Mouse (Mus musculus) stomach, embryonic 16.5 days (tissue): Measurements from ENCODE around the gene Mpp2. TPM values are rescaled to one million over a fixed set of nuclear protein-coding genes. Genes with fewer than 3 reads are reported as not detected.

ENCODE experiments used
- ATAC-seq: fragments of 200-750 bp; cut with Nextera tagmentation; 2 replicates; pipeline ENCODE4 v1.8.0; 2017; ENCODE audit warnings: moderate number of reproducible peaks, moderate TSS enrichment; ENCODE audit not compliant: insufficient read depth, low FRiP score
- H3K27ac ChIP-seq: fragments of 300-500 bp; sonication (generic); 2 replicates; pipeline ENCODE4 v1.5.1; 2014; ENCODE audit warnings: low read length
- H3K27me3 ChIP-seq: fragments of 300-500 bp; sonication (generic); 2 replicates; pipeline ENCODE4 v1.6.1; 2014; ENCODE audit warnings: low read length, control low read depth, mixed read lengths; ENCODE audit not compliant: control insufficient read depth, insufficient read depth
- H3K36me3 ChIP-seq: fragments of 300-500 bp; sonication (generic); 2 replicates; pipeline ENCODE4 v1.6.1; 2014; ENCODE audit warnings: low read length; ENCODE audit not compliant: control insufficient read depth, insufficient read depth
- H3K4me1 ChIP-seq: fragments of 300-500 bp; sonication (generic); 2 replicates; pipeline ENCODE4 v1.6.1; 2014; ENCODE audit warnings: low read length, control low read depth, mixed read lengths; ENCODE audit not compliant: control insufficient read depth, insufficient read depth
- H3K4me2 ChIP-seq: fragments of 300-500 bp; sonication (generic); 2 replicates; pipeline ENCODE4 v1.6.1; 2014; ENCODE audit warnings: low read depth, low read length, mixed read lengths
- H3K4me3 ChIP-seq: fragments of 300-500 bp; sonication (generic); replicated peaks from 2 replicates; pipeline ENCODE4 v1.5.1; 2014; ENCODE audit warnings: mild to moderate bottlenecking, low read length
- H3K9ac ChIP-seq: fragments of 300-500 bp; sonication (generic); 2 replicates; pipeline ENCODE4 v1.6.1; 2014; ENCODE audit warnings: low read length
- H3K9me3 ChIP-seq: fragments of 300-500 bp; sonication (generic); replicated peaks from 2 replicates; pipeline ENCODE4 v1.6.1; 2016; ENCODE audit warnings: low read length, control low read depth; ENCODE audit not compliant: control insufficient read depth
- WGBS: fragments of 180-500 bp; shearing (Covaris S2); extraction: QIAGEN DNeasy Blood & Tissue Kit; methylation state at CpG from one replicate; pipeline ENCODE4 v1.1.7; 2014; 5-methylcytosine and 5-hydroxymethylcytosine counted together
- polyA plus RNA-seq: library from polyadenylated mRNA; unstranded; fragments of >200 nt; fragmentation: Nextera tagmentation; extraction: Ambion mirVana; gene quantifications from 2 replicates; pipeline ENCODE4 v1.2.1, GENCODE M21; 2015

The Mpp2 gene
- polyA plus RNA-seq, 1 experiment from 2014 or later, result 8.3 TPM

GRCm38 (mm10) chr11:102102485-102103258, 14.4 kb upstream of the Mpp2 start:
- Histone ChIP-seq H3K4me1 (0 out of 2 replicates have a peak, but pooled peaks cover 5% of the 10 kb centered on the region), H3K9me3 (no peaks in the 10 kb centered on the region), H3K27me3 (peaks cover 35% of the 10 kb centered on the region), H3K27ac (no peak overlapping the region), H3K9ac (peak overlapping the region; percentile 17; the same call in 1 of the 2 replicates), H3K36me3 (no peaks in the 10 kb centered on the region), H3K4me3 (no peak overlapping the region), H3K4me2 (no peak overlapping the region)
- no peak for ATAC-seq
- 18% methylated on average over 17 of the region's 17 CpGs for WGBS

GRCm38 (mm10) chr11:102101219-102101618, 12.9 kb upstream of the Mpp2 start, which contains the start of gene Ppy:
Gene Ppy, minus strand, starts transcription at chr11:102101319.
- no peak within 1 kb of the TSS for H3K27ac ChIP-seq
- WGBS, result 84% methylated on average over 4 of the region's 4 CpGs
- no peak within 1 kb of the TSS for H3K4me2 ChIP-seq
- no peak for ATAC-seq
- H3K27me3 ChIP-seq, result peaks cover 20% of the 10 kb centered on the region
- peak within 1 kb of the TSS; percentile 17; the same call in 1 of the 2 replicates for H3K9ac ChIP-seq
- no peaks in the 10 kb centered on the region for H3K36me3 ChIP-seq
- H3K4me3 ChIP-seq, result no peak within 1 kb of the TSS
- H3K9me3 ChIP-seq, result no peaks in the 10 kb centered on the region
- peaks cover 15% of the 10 kb centered on the region; the same call in 1 of the 2 replicates for H3K4me1 ChIP-seq

DNA sequence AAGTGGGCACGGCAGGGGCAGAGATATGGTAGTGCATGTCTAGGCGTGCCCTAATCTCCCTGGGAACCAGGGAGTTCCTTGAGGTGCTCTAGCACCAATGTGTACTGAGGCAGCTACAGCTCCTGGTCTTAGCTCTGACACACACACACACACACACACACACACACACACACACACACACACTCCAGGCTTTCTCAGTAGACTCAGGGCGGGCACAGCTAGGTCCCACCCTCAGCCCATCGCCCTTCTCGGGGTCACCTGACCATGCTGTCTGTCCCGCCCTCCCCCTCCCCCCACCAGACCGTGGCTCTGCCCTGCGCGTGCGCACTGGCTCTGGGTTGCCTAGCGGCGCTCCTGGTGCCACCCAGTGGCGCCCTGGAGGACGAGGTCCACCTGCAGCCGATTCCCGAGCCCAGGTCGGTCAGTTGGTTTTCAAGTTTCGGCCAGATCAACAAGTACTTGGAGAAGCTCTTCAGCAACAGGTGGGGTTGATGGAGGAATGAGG, 8.6 kb upstream of the Mpp2 start:
- Histone ChIP-seq H3K27me3 (no peaks in the 10 kb centered on the region), H3K27ac (peak overlapping the region; percentile 74), H3K36me3 (no peaks in the 10 kb centered on the region), H3K4me2 (peak overlapping the region; percentile 52), H3K4me1 (peaks cover 12% of the 10 kb centered on the region; the same call in 1 of the 2 replicates), H3K9me3 (no peaks in the 10 kb centered on the region), H3K9ac (peak overlapping the region; percentile 62), H3K4me3 (peak overlapping the region; percentile 36)
- WGBS, result 2% methylated on average over 18 of the region's 18 CpGs
- ATAC-seq, result peak; percentile 94

- Histone ChIP-seq H3K27ac (peak overlapping the region; percentile 74), H3K9ac (no peak overlapping the region), H3K4me3 (peak overlapping the region; percentile 36), H3K4me2 (peak overlapping the region; percentile 52), H3K4me1 (peaks cover 11% of the 10 kb centered on the region; the same call in 1 of the 2 replicates), H3K36me3 (no peaks in the 10 kb centered on the region), H3K27me3 (no peaks in the 10 kb centered on the region), H3K9me3 (no peaks in the 10 kb centered on the region)
- WGBS, result 66% methylated on average over 5 of the region's 5 CpGs
- ATAC-seq, result no peak
These were observed 8.1 kb upstream of the Mpp2 start for GRCm38 (mm10) chr11:102096446-102096845.

DNA sequence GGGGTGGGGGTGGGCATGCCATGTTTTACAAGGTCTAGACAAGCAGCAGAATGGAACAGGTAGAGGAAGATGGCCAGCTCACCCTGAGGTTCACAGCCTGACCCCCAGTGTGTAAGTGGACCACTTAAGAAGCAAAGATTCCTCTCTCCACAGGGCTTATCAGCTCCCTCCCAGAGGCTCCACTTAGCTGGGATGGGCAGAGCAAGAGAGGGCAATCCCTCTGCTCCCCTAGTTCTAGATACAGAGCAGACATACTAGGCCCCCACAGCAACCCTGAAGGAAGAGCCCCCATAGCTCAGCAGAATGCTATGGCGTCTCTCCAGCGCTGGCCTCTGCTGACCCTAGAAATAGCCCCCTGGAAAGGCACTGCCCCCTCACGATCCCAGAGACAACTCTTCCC, 7.4 kb upstream of the Mpp2 start:
- no peak overlapping the region for H3K4me2 ChIP-seq
- WGBS, result 78% methylated on average over 3 of the region's 3 CpGs
- H3K4me1 ChIP-seq, result peaks cover 11% of the 10 kb centered on the region; the same call in 1 of the 2 replicates
- peak overlapping the region; percentile 10; the same call in 1 of the 2 replicates for H3K9ac ChIP-seq
- no peaks in the 10 kb centered on the region for H3K27me3 ChIP-seq
- no peaks in the 10 kb centered on the region for H3K36me3 ChIP-seq
- no peak overlapping the region for H3K4me3 ChIP-seq
- H3K27ac ChIP-seq, result no peak overlapping the region; the same call in 1 of the 2 replicates
- ATAC-seq, result no peak
- no peaks in the 10 kb centered on the region for H3K9me3 ChIP-seq

GRCm38 (mm10) chr11:102089088-102089808, 933 bp upstream of the Mpp2 start:
- WGBS, result 2% methylated on average over 20 of the region's 20 CpGs
- Histone ChIP-seq H3K4me2 (peak overlapping the region; percentile 80), H3K9me3 (no peaks in the 10 kb centered on the region), H3K36me3 (no peaks in the 10 kb centered on the region), H3K4me3 (peak overlapping the region; percentile 60), H3K4me1 (peaks cover 12% of the 10 kb centered on the region), H3K27me3 (no peaks in the 10 kb centered on the region), H3K9ac (peak overlapping the region; percentile 72), H3K27ac (peak overlapping the region; percentile 83)
- peak; percentile 74 for ATAC-seq

DNA sequence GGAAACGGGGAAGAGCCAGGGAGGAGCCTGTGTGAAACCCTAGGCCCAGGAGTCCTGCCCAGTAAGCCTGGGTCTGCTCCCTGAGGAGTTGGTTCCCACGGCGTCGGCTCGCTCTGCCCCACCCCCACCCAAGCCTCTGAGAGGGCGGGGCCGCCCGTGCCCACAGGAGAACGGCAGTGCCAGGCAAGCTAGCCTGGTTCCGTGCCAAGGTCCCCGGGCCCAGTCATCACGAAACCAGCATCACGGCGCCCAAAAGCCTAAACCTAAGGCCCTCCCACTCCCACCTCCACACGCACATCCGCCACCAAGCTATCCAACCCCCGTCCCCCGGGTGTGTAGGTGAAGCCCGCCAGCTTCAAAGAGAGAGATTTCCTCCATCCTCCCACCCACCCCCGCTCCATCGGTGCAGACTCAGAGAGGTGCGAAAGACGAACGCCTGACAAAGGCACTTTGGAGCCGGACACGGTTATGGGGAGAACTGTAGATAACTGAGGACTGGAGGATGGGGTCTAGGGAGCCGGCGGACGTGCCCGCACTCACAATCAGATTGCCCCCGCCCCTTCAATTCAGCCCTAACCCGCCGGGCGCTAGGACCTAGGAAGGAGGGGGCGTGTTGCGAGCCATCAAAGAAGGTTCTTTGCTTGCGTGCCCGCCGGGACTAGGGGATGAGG, 1.1 kb downstream of the Mpp2 start:
- H3K4me1 ChIP-seq, result peaks cover 16% of the 10 kb centered on the region
- peak overlapping the region; percentile 60 for H3K4me3 ChIP-seq
- no peaks in the 10 kb centered on the region for H3K9me3 ChIP-seq
- H3K27ac ChIP-seq, result peak overlapping the region; percentile 83
- peak; percentile 68 for ATAC-seq
- H3K4me2 ChIP-seq, result peak overlapping the region; percentile 80
- peak overlapping the region; percentile 72 for H3K9ac ChIP-seq
- H3K36me3 ChIP-seq, result no peaks in the 10 kb centered on the region
- H3K27me3 ChIP-seq, result no peaks in the 10 kb centered on the region
- WGBS, result under 1% methylated on average over 39 of the region's 39 CpGs

DNA sequence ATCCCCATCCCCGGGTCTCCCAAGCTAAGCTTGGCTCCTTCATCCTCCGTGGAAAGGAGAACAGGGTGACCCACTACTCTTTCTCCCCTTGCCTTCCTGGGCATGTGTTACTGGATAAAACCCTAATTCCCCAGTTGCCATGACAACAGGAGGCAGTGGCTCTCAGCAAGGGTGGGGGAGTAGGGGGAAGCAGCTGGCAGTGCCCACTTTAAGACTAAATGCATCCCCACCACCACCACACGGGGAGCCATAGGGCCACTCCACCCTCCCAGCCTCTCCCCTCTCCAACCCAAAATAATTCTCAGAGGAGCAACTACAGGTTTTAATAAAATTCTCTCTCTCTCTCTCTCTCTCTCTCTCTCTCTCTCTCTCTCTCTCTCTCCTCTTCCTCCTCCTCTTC, 2.0 kb downstream of the Mpp2 start:
- Histone ChIP-seq H3K4me3 (no peak overlapping the region; the same call in 1 of the 2 replicates), H3K9ac (peak overlapping the region; percentile 72; the same call in 1 of the 2 replicates), H3K9me3 (no peaks in the 10 kb centered on the region), H3K4me1 (peaks cover 20% of the 10 kb centered on the region), H3K36me3 (no peaks in the 10 kb centered on the region), H3K27me3 (no peaks in the 10 kb centered on the region), H3K27ac (no peak overlapping the region), H3K4me2 (peak overlapping the region; percentile 80)
- ATAC-seq, result no peak
- 9% methylated on average over 3 of the region's 3 CpGs for WGBS
